Mouse (Mus musculus): ENCODE measurements around the gene Dbf4. TPM values are rescaled to one million over a fixed set of nuclear protein-coding genes. Genes with fewer than 3 reads are reported as not detected.

Dbf4 gene
- total and polyA plus RNA-seq, 2 experiments, result 1.7 to 1.8 TPM

- no peak overlapping the region for H3K4me3 ChIP-seq (ENCODE audit: insufficient read depth, low read depth, low read length)
- no peak overlapping the region for H3K27ac ChIP-seq (replicated peaks; ENCODE audit: insufficient read depth, low read depth, low read length)
- TF ChIP-seq POLR2A (IDR thresholded peaks at IDR 0.05; ENCODE audit: extremely low read depth, insufficient read depth, low read length) (no peak), CTCF (IDR thresholded peaks at IDR 0.05; ENCODE audit: low read depth, low read length) (no peak)
- H3K36me3 ChIP-seq (ENCODE audit: control insufficient read depth, insufficient read depth, low read length), result no peaks in the 10 kb centered on the region; the same call in 1 of the 2 replicates
- H3K79me2 ChIP-seq (ENCODE audit: control insufficient read depth, insufficient read depth, low read length), result no peaks in the 10 kb centered on the region
- H3K27me3 ChIP-seq (ENCODE audit: control insufficient read depth, insufficient read depth, low read length), result no peaks in the 10 kb centered on the region
- H3K4me1 ChIP-seq (ENCODE audit: control insufficient read depth, insufficient read depth, low read length), result no peaks in the 10 kb centered on the region
- WGBS, result 69% methylated on average over 5 of the region's 5 CpGs
- no peak for DNase-seq (ENCODE audit: extremely low read depth, low read depth, low spot score)
- H3K9ac ChIP-seq (ENCODE audit: low read depth, low read length), result no peak overlapping the region
Observed at GRCm38 (mm10) chr5:8425899-8426298, 3.4 kb upstream of the Dbf4 start.

- no peaks in the 10 kb centered on the region for H3K4me1 ChIP-seq (ENCODE audit: control insufficient read depth, insufficient read depth, low read length)
- no peak for DNase-seq (ENCODE audit: extremely low read depth, low read depth, low spot score)
- no peak overlapping the region for H3K4me3 ChIP-seq (ENCODE audit: insufficient read depth, low read depth, low read length)
- H3K36me3 ChIP-seq (ENCODE audit: control insufficient read depth, insufficient read depth, low read length), result no peaks in the 10 kb centered on the region
- whole genome bisulfite sequencing, result 62% methylated on average over 7 of the region's 7 CpGs
- H3K27ac ChIP-seq (replicated peaks; ENCODE audit: insufficient read depth, low read depth, low read length), result no peak overlapping the region
- H3K79me2 ChIP-seq (ENCODE audit: control insufficient read depth, insufficient read depth, low read length), result no peaks in the 10 kb centered on the region
- H3K27me3 ChIP-seq (ENCODE audit: control insufficient read depth, insufficient read depth, low read length), result no peaks in the 10 kb centered on the region
- H3K9ac ChIP-seq (ENCODE audit: low read depth, low read length), result no peak overlapping the region
- TF ChIP-seq CTCF (IDR thresholded peaks at IDR 0.05; ENCODE audit: low read depth, low read length) (no peak), POLR2A (IDR thresholded peaks at IDR 0.05; ENCODE audit: extremely low read depth, insufficient read depth, low read length) (no peak)
Observed at GRCm38 (mm10) chr5:8424116-8424515, 1.6 kb upstream of the Dbf4 start.

GRCm38 (mm10) chr5:8422932-8423928 is 714 bp upstream of the Dbf4 start:
- Histone ChIP-seq H3K4me3 (ENCODE audit: insufficient read depth, low read depth, low read length) (peak overlapping the region; percentile 93), H3K9ac (ENCODE audit: low read depth, low read length) (peak overlapping the region; percentile 90), H3K4me1 (ENCODE audit: control insufficient read depth, insufficient read depth, low read length) (no peaks in the 10 kb centered on the region), H3K27ac (replicated peaks; ENCODE audit: insufficient read depth, low read depth, low read length) (no peak overlapping the region), H3K27me3 (ENCODE audit: control insufficient read depth, insufficient read depth, low read length) (no peaks in the 10 kb centered on the region), H3K79me2 (ENCODE audit: control insufficient read depth, insufficient read depth, low read length) (no peaks in the 10 kb centered on the region), H3K36me3 (ENCODE audit: control insufficient read depth, insufficient read depth, low read length) (no peaks in the 10 kb centered on the region)
- WGBS, result 4% methylated on average over 40 of the region's 40 CpGs
- peak; percentile 7 for DNase-seq (ENCODE audit: extremely low read depth, low read depth, low spot score)
- TF ChIP-seq POLR2A (IDR thresholded peaks at IDR 0.05; ENCODE audit: extremely low read depth, insufficient read depth, low read length) (0 out of 2 replicates have a peak, but pooled peaks have one; percentile 41), CTCF (IDR thresholded peaks at IDR 0.05; ENCODE audit: low read depth, low read length) (no peak)

GRCm38 (mm10) chr5:8421424-8421823 is 1.1 kb downstream of the Dbf4 start:
- Histone ChIP-seq H3K4me1 (ENCODE audit: control insufficient read depth, insufficient read depth, low read length) (no peaks in the 10 kb centered on the region), H3K79me2 (ENCODE audit: control insufficient read depth, insufficient read depth, low read length) (no peaks in the 10 kb centered on the region), H3K9ac (ENCODE audit: low read depth, low read length) (no peak overlapping the region), H3K27me3 (ENCODE audit: control insufficient read depth, insufficient read depth, low read length) (no peaks in the 10 kb centered on the region), H3K36me3 (ENCODE audit: control insufficient read depth, insufficient read depth, low read length) (no peaks in the 10 kb centered on the region), H3K27ac (replicated peaks; ENCODE audit: insufficient read depth, low read depth, low read length) (no peak overlapping the region), H3K4me3 (ENCODE audit: insufficient read depth, low read depth, low read length) (0 out of 2 replicates have a peak overlapping the region, but pooled peaks have one; percentile 19)
- TF ChIP-seq CTCF (IDR thresholded peaks at IDR 0.05; ENCODE audit: low read depth, low read length) (no peak), POLR2A (IDR thresholded peaks at IDR 0.05; ENCODE audit: extremely low read depth, insufficient read depth, low read length) (no peak)
- DNase-seq (ENCODE audit: extremely low read depth, low read depth, low spot score), result no peak
- 22% methylated on average over 3 of the region's 3 CpGs for WGBS

GRCm38 (mm10) chr5:8417443-8417842 is 5.1 kb downstream of the Dbf4 start:
- H3K9ac ChIP-seq (ENCODE audit: low read depth, low read length), result no peak overlapping the region

More at GRCm38 (mm10) chr5:8417443-8417842, 5.1 kb downstream of the Dbf4 start:
- Histone ChIP-seq H3K27ac (replicated peaks; ENCODE audit: insufficient read depth, low read depth, low read length) (no peak overlapping the region), H3K4me1 (ENCODE audit: control insufficient read depth, insufficient read depth, low read length) (no peaks in the 10 kb centered on the region), H3K36me3 (ENCODE audit: control insufficient read depth, insufficient read depth, low read length) (no peaks in the 10 kb centered on the region), H3K27me3 (ENCODE audit: control insufficient read depth, insufficient read depth, low read length) (no peaks in the 10 kb centered on the region), H3K79me2 (ENCODE audit: control insufficient read depth, insufficient read depth, low read length) (no peaks in the 10 kb centered on the region), H3K4me3 (ENCODE audit: insufficient read depth, low read depth, low read length) (no peak overlapping the region)
- DNase-seq (ENCODE audit: extremely low read depth, low read depth, low spot score), result no peak
- 66% methylated on average over 1 of the region's 1 CpGs for WGBS
- TF ChIP-seq CTCF (IDR thresholded peaks at IDR 0.05; ENCODE audit: low read depth, low read length) (no peak), POLR2A (IDR thresholded peaks at IDR 0.05; ENCODE audit: extremely low read depth, insufficient read depth, low read length) (no peak)
